Comparison of ENCODE assay signal across 27 mouse cellular contexts in the genomic region with DNA sequence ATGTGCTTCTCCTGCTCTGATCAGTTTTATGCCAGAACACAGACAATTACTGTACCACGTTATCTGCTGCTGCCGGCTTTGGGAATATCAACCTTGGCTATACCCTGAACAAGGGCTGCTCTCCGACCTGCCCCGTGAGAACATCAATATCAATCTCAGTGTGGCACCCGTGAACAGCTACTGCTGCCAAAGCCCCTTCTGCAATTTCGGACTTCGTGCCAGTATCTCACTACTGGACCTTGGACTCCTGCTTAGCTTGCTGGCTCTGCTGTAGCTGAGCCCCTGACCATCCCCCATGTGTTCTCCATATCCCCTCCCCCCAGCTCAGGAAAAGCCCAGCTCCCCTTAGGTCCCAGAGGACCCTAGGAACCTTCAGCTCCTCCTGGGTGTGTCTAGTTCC. TPM values are rescaled to one million over a fixed set of nuclear protein-coding genes. Genes with fewer than 3 reads are reported as not detected.
"Had no signal": no experiment of that assay in that cellular context is flagged by ENCODE, and none has a peak within 500 bp of the region (broad histone marks: within the 10 kb centered on the region; RNA-seq: fewer than 3 reads in every experiment).

No protein-coding gene starts in this region.

- H3K9ac ChIP-seq: lung, embryonic 14.5 days; midbrain, embryonic 12.5 days; neural tube, embryonic 13.5 days; neural tube, embryonic 15.5 days had no signal

- DNase-seq: lung, embryonic 14.5 days; lung, postnatal 10 days; lung, postnatal 4 days; midbrain, embryonic 14.5 days; retina, postnatal 1 day; right cerebral cortex, adult 18-20 months; right cerebral cortex, postnatal 25 days; right cerebral cortex, postnatal 4 days; spleen, adult 18-20 months; thymus, adult 18-20 months; thymus, postnatal 14 days; thymus, postnatal 36 days had no signal

- H3K4me2 ChIP-seq: lung, embryonic 14.5 days; midbrain, embryonic 12.5 days; neural tube, embryonic 13.5 days; neural tube, embryonic 15.5 days had no signal

- H3K4me1 ChIP-seq: midbrain, embryonic 10.5 days; midbrain, embryonic 12.5 days; neural tube, embryonic 13.5 days; neural tube, embryonic 15.5 days had no signal

- H3K27me3 ChIP-seq: midbrain, embryonic 12.5 days; neural tube, embryonic 13.5 days; neural tube, embryonic 15.5 days had no signal

- H3K27ac ChIP-seq: midbrain, embryonic 10.5 days; midbrain, embryonic 12.5 days; neural tube, embryonic 13.5 days; neural tube, embryonic 15.5 days had no signal

- H3K9me3 ChIP-seq: midbrain, embryonic 10.5 days; midbrain, embryonic 12.5 days; neural tube, embryonic 13.5 days; neural tube, embryonic 15.5 days had no signal

- ATAC-seq: midbrain, embryonic 16.5 days had no signal

- H3K4me3 ChIP-seq: midbrain, embryonic 10.5 days; midbrain, embryonic 12.5 days; myocyte; neural tube, embryonic 13.5 days; neural tube, embryonic 15.5 days had no signal

- H3K36me3 ChIP-seq: midbrain, embryonic 10.5 days; midbrain, embryonic 12.5 days; neural tube, embryonic 13.5 days; neural tube, embryonic 15.5 days had no signal

RNA-seq across cellular contexts. Expression of a gene that starts 28.6 kb away (rescaled TPM):
- total RNA-seq: megakaryocyte, adult 5-6 weeks; megakaryocyte-erythroid progenitor cell, adult 5-6 weeks had no signal
- polyA plus RNA-seq: lung, embryonic 14.5 days; lung, embryonic 16.5 days; midbrain, embryonic 10.5 days; midbrain, embryonic 12.5 days; midbrain, embryonic 14.5 days; midbrain, embryonic 16.5 days; myocyte; neural tube, embryonic 11.5 days; neural tube, embryonic 13.5 days; neural tube, embryonic 15.5 days; small intestine, adult 2 months; stomach, embryonic 14.5 days; stomach, embryonic 16.5 days; thymus, postnatal 0 days; urinary bladder, adult 2 months had no signal
